Mouse (Mus musculus) limb, embryonic 15.5 days (tissue): Measurements from ENCODE around the gene Fbxl12. TPM values are rescaled to one million over a fixed set of nuclear protein-coding genes. Genes with fewer than 3 reads are reported as not detected.

ENCODE experiments used
- ATAC-seq: fragments of 200-750 bp; cut with Nextera tagmentation; 2 replicates; pipeline ENCODE4 v1.8.0; 2017; ENCODE audit warnings: low read depth, moderate TSS enrichment; ENCODE audit not compliant: insufficient number of reproducible peaks, low FRiP score, low TSS enrichment
- H3K27ac ChIP-seq: fragments of 300-500 bp; sonication (generic); 2 replicates; pipeline ENCODE4 v1.5.1; 2015; ENCODE audit warnings: moderate library complexity, mild to moderate bottlenecking, inconsistent platforms
- H3K27me3 ChIP-seq: fragments of 300-500 bp; sonication (generic); 2 replicates; pipeline ENCODE4 v1.6.1; 2015; ENCODE audit warnings: inconsistent platforms
- H3K36me3 ChIP-seq: fragments of 300-500 bp; sonication (generic); 2 replicates; pipeline ENCODE4 v1.6.1; 2015; ENCODE audit warnings: inconsistent platforms
- H3K4me1 ChIP-seq: fragments of 300-500 bp; sonication (generic); 2 replicates; pipeline ENCODE4 v1.6.1; 2015; ENCODE audit warnings: inconsistent platforms
- H3K4me2 ChIP-seq: fragments of 300-500 bp; sonication (generic); 2 replicates; pipeline ENCODE4 v1.6.1; 2015; ENCODE audit warnings: mild to moderate bottlenecking, inconsistent platforms
- H3K4me3 ChIP-seq: fragments of 300-500 bp; sonication (generic); 2 replicates; pipeline ENCODE4 v1.5.1; 2015; ENCODE audit warnings: mild to moderate bottlenecking, inconsistent platforms
- H3K9ac ChIP-seq: fragments of 300-500 bp; sonication (generic); 2 replicates; pipeline ENCODE4 v1.6.1; 2015; ENCODE audit warnings: inconsistent platforms
- H3K9me3 ChIP-seq: fragments of 300-500 bp; sonication (generic); 2 replicates; pipeline ENCODE4 v1.6.1; 2016; ENCODE audit warnings: inconsistent platforms
- WGBS: fragments of 180-500 bp; shearing (Covaris S2); methylation state at CpG from one replicate; pipeline ENCODE4 v1.1.7; 2015; 5-methylcytosine and 5-hydroxymethylcytosine counted together
- polyA plus RNA-seq: library from polyadenylated mRNA; unstranded; fragments of >200 nt; fragmentation: Nextera tagmentation; extraction: Ambion mirVana; gene quantifications from 2 replicates; pipeline ENCODE4 v1.2.1, GENCODE M21; 2015

The Fbxl12 gene
- polyA plus RNA-seq, 1 experiment from 2014 or later, result 19.2 TPM

- Histone ChIP-seq H3K27me3 (no peaks in the 10 kb centered on the region), H3K9me3 (no peaks in the 10 kb centered on the region), H3K36me3 (peaks cover 9% of the 10 kb centered on the region; the same call in 1 of the 2 replicates), H3K27ac (no peak overlapping the region), H3K4me2 (no peak overlapping the region), H3K4me1 (no peaks in the 10 kb centered on the region), H3K9ac (no peak overlapping the region), H3K4me3 (no peak overlapping the region)
- no peak for ATAC-seq
- WGBS, result 83% methylated on average over 5 of the region's 5 CpGs
Measured at GRCm38 (mm10) chr9:20611976-20612375, 32.6 kb downstream of the Fbxl12 start.

GRCm38 (mm10) chr9:20609831-20610464 lies 34.6 kb downstream of the Fbxl12 start:
- peaks cover 4% of the 10 kb centered on the region; the same call in 1 of the 2 replicates for H3K4me1 ChIP-seq
- no peak overlapping the region for H3K4me3 ChIP-seq
- no peak overlapping the region for H3K27ac ChIP-seq
- no peak overlapping the region for H3K9ac ChIP-seq
- no peaks in the 10 kb centered on the region for H3K27me3 ChIP-seq
- ATAC-seq, result no peak
- peaks cover 9% of the 10 kb centered on the region; the same call in 1 of the 2 replicates for H3K36me3 ChIP-seq
- no peak overlapping the region for H3K4me2 ChIP-seq
- H3K9me3 ChIP-seq, result no peaks in the 10 kb centered on the region
- 88% methylated on average over 5 of the region's 5 CpGs for WGBS

- peak; percentile 85; the same call in 1 of the 2 replicates for ATAC-seq
- Histone ChIP-seq H3K9me3 (no peaks in the 10 kb centered on the region), H3K27ac (peak overlapping the region; percentile 99), H3K36me3 (peaks cover 9% of the 10 kb centered on the region; the same call in 1 of the 2 replicates), H3K4me1 (peaks cover 4% of the 10 kb centered on the region; the same call in 1 of the 2 replicates), H3K9ac (peak overlapping the region; percentile 81), H3K4me2 (peak overlapping the region; percentile 68), H3K4me3 (peak overlapping the region; percentile 78), H3K27me3 (no peaks in the 10 kb centered on the region)
- under 1% methylated on average over 57 of the region's 57 CpGs for WGBS
Measured at GRCm38 (mm10) chr9:20607100-20607974, 37.2 kb downstream of the Fbxl12 start.

GRCm38 (mm10) chr9:20606269-20606668 lies 38.3 kb downstream of the Fbxl12 start:
- H3K4me3 ChIP-seq, result peak overlapping the region; percentile 78; the same call in 1 of the 2 replicates
- ATAC-seq, result no peak

GRCm38 (mm10) chr9:20601270-20601669 lies 43.3 kb downstream of the Fbxl12 start:
- no peak overlapping the region for H3K4me2 ChIP-seq
- H3K27ac ChIP-seq, result no peak overlapping the region
- H3K9me3 ChIP-seq, result no peaks in the 10 kb centered on the region
- H3K9ac ChIP-seq, result no peak overlapping the region
- H3K27me3 ChIP-seq, result no peaks in the 10 kb centered on the region
- no peak for ATAC-seq
- 78% methylated on average over 6 of the region's 6 CpGs for whole genome bisulfite sequencing
- peaks cover 22% of the 10 kb centered on the region; the same call in 1 of the 2 replicates for H3K36me3 ChIP-seq
- H3K4me3 ChIP-seq, result no peak overlapping the region
- no peaks in the 10 kb centered on the region for H3K4me1 ChIP-seq

More at GRCm38 (mm10) chr9:20606269-20606668, 38.3 kb downstream of the Fbxl12 start:
- Histone ChIP-seq H3K9me3 (no peaks in the 10 kb centered on the region), H3K9ac (no peak overlapping the region), H3K36me3 (peaks cover 17% of the 10 kb centered on the region; the same call in 1 of the 2 replicates), H3K27me3 (no peaks in the 10 kb centered on the region), H3K27ac (no peak overlapping the region), H3K4me1 (peaks cover 4% of the 10 kb centered on the region; the same call in 1 of the 2 replicates), H3K4me2 (no peak overlapping the region)
- 91% methylated on average over 1 of the region's 1 CpGs for WGBS

- Histone ChIP-seq H3K27me3 (peaks cover 14% of the 10 kb centered on the region), H3K4me3 (peak within 1 kb of the TSS; percentile 62), H3K9me3 (no peaks in the 10 kb centered on the region), H3K9ac (peak within 1 kb of the TSS; percentile 68), H3K27ac (peak within 1 kb of the TSS; percentile 85), H3K4me1 (no peaks in the 10 kb centered on the region), H3K4me2 (peak within 1 kb of the TSS; percentile 50), H3K36me3 (peaks cover 4% of the 10 kb centered on the region)
- ATAC-seq, result peak; percentile 96
- under 1% methylated on average over 29 of the region's 30 CpGs for WGBS
Measured at GRCm38 (mm10) chr9:20581175-20581634, 63.4 kb downstream of the Fbxl12 start, which contains the start of gene Zfp846. Gene Zfp846 (plus strand): TSS chr9:20581291.

- no peak overlapping the region for H3K4me3 ChIP-seq
- WGBS, result 80% methylated on average over 2 of the region's 2 CpGs
- H3K36me3 ChIP-seq, result no peaks in the 10 kb centered on the region
- no peak for ATAC-seq
- no peaks in the 10 kb centered on the region for H3K4me1 ChIP-seq
- no peak overlapping the region for H3K4me2 ChIP-seq
- no peaks in the 10 kb centered on the region for H3K9me3 ChIP-seq
- H3K9ac ChIP-seq, result no peak overlapping the region
- no peak overlapping the region for H3K27ac ChIP-seq
- peaks cover 18% of the 10 kb centered on the region for H3K27me3 ChIP-seq
Measured at GRCm38 (mm10) chr9:20576591-20576990, 68.0 kb downstream of the Fbxl12 start.

GRCm38 (mm10) chr9:20571060-20571459 lies 73.5 kb downstream of the Fbxl12 start:
- ATAC-seq, result no peak
- Histone ChIP-seq H3K27me3 (peaks cover 2% of the 10 kb centered on the region; the same call in 1 of the 2 replicates), H3K4me3 (no peak overlapping the region), H3K27ac (no peak overlapping the region), H3K9me3 (no peaks in the 10 kb centered on the region), H3K36me3 (no peaks in the 10 kb centered on the region), H3K9ac (no peak overlapping the region), H3K4me2 (no peak overlapping the region), H3K4me1 (no peaks in the 10 kb centered on the region)

Other genes with a start within 250 kb of the Fbxl12 start
- 14.8 and 17.3 TPM in 2 replicates for gene Zfp26, start 184.6 kb downstream of the Fbxl12 start, polyA plus RNA-seq
- 19.1 and 19.4 TPM in 2 replicates for gene Zfp426, start 152.0 kb downstream of the Fbxl12 start, polyA plus RNA-seq
- 93.6 and 110 TPM in 2 replicates for gene Zfp266, start 123.3 kb downstream of the Fbxl12 start, polyA plus RNA-seq
- 16.8 and 18.9 TPM in 2 replicates for gene Zfp846, start 63.5 kb downstream of the Fbxl12 start, polyA plus RNA-seq
- gene Ubl5, start 1.9 kb downstream of the Fbxl12 start, polyA plus RNA-seq, result 332 and 370 TPM in 2 replicates
- gene Pin1, start 7.3 kb upstream of the Fbxl12 start, polyA plus RNA-seq, result 43.7 and 46.7 TPM in 2 replicates
- 9.3 and 9.7 TPM in 2 replicates for gene Olfm2, start 101.6 kb upstream of the Fbxl12 start, polyA plus RNA-seq
- gene Col5a3, start 170.3 kb upstream of the Fbxl12 start, polyA plus RNA-seq, result 8.0 and 15.3 TPM in 2 replicates
- not detected in 2 replicates for gene Rdh8, start 173.7 kb upstream of the Fbxl12 start, polyA plus RNA-seq
- 9.5 and 11.8 TPM in 2 replicates for gene A230050P20Rik, start 223.9 kb upstream of the Fbxl12 start, polyA plus RNA-seq
- gene Angptl6, start 235.0 kb upstream of the Fbxl12 start, polyA plus RNA-seq, result 4.6 and 5.0 TPM in 2 replicates
- 86.9 and 88.6 TPM in 2 replicates for gene Ppan, start 243.4 kb upstream of the Fbxl12 start, polyA plus RNA-seq